Mouse (Mus musculus): ENCODE measurements around the gene Papola.

DNA sequence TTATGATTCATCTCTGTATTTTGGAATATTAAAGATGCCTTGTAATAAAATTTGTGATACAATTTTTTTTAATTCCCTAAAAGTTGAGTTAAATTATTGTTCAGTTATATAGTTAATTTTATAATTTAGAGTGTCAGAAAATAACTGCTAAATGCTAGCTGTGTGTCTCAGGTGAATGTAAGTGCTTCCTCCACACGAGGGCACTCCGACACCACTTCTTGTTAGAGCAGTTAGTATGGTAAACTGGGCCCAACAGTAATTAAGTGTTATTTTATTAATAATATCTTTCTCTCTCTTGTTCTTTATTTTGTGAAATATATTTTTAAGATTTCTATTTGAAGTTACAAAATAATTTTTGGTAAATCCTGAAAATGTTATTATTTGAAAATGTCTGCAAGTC, 51.7 kb downstream of the Papola start:
- TF ChIP-seq USF1 (IDR thresholded peaks at IDR 0.05; ENCODE audit: low read depth) (no peak), CTCF (IDR thresholded peaks at IDR 0.05; ENCODE audit: control insufficient read depth, insufficient read depth, insufficient read length) (no peak), MYOG (IDR thresholded peaks at IDR 0.05; ENCODE audit: control insufficient read depth, extremely low read depth, insufficient read length) (no peak), MYOD1 (IDR thresholded peaks at IDR 0.05; ENCODE audit: control insufficient read depth, insufficient read length, low read depth) (no peak)
